7 mouse cellular contexts compared by ENCODE assay signal in the genomic region with DNA sequence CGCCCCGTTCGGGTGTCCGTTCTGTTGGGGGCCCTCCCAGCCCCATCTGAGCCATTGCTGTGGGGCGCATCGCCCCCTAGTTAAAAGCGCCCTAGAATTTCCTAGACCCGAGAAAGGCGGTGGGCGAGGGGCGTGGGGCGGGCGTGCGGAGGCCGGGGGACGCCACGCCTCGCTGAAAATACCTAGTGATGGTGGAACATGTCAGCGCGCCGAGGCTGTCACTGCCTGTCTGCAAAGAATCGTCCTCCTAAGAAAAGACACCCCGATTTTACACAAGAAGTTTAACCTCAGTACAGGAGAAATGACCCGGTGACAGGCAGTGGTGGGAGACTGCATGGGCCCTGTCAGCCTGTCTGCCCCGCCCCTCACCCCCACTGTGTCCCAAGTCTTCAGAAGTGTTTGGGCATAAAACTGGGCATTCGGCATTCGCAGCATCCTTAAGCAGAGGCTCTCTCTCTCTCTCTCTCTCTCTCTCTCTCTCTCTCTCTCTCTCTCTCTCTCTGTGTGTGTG. TPM values are rescaled to one million over a fixed set of nuclear protein-coding genes. Genes with fewer than 3 reads are reported as not detected.
DNase-seq lines count a peak whose midpoint lies in the region; ATAC-seq and TF ChIP-seq lines count a peak whose summit lies in the region.

No protein-coding gene starts in this region.

- DNase-seq in liver, adult 2 months (ENCODE audit: extremely low read depth, low read depth, low spot score) = no peak
- no peak for DNase-seq in liver
- DNase-seq in brain, adult 2 months (ENCODE audit: low read depth, low spot score) = peak; percentile 37
- DNase-seq in limb, embryonic 11.5 days (ENCODE audit: low spot score) = peak; percentile 25
- no peak for DNase-seq in layer of hippocampus, postnatal 10 days (ENCODE audit: low spot score in 2 of 2)

- TF ChIP-seq CTCF in liver, adult 2 months (IDR thresholded peaks at IDR 0.05; ENCODE audit: low read depth, low read length) = no peak
- TF ChIP-seq CTCF in olfactory bulb, adult 2 months (IDR thresholded peaks at IDR 0.05; ENCODE audit: insufficient read depth, low read depth, low read length) = no peak

- peak overlapping the region; percentile 75 for H3K4me3 ChIP-seq in liver, adult 2 months (ENCODE audit: insufficient read depth, low read depth, low read length)
- peak overlapping the region; percentile 87 for H3K4me3 ChIP-seq in forebrain, embryonic 16.5 days (replicated peaks; ENCODE audit: low read length)
- H3K4me3 ChIP-seq in limb, embryonic 11.5 days (ENCODE audit: low read depth, low read length) = peak overlapping the region; percentile 54
- H3K4me3 ChIP-seq in olfactory bulb, adult 2 months (ENCODE audit: insufficient read depth, low read depth, low read length) = peak overlapping the region; percentile 71

- peaks cover 5% of the 10 kb centered on the region; the same call in 1 of the 2 replicates for H3K4me1 ChIP-seq in liver, adult 2 months (ENCODE audit: control insufficient read depth, insufficient read depth, low read length)
- H3K4me1 ChIP-seq in forebrain, embryonic 16.5 days (replicated peaks; ENCODE audit: control insufficient read depth, insufficient read depth, low read length) = peaks cover 20% of the 10 kb centered on the region
- 0 out of 2 replicates have a peak, but pooled peaks cover 2% of the 10 kb centered on the region for H3K4me1 ChIP-seq in limb, embryonic 11.5 days (ENCODE audit: control insufficient read depth, insufficient read depth, low read length)
- peaks cover 26% of the 10 kb centered on the region for H3K4me1 ChIP-seq in olfactory bulb, adult 2 months (ENCODE audit: control insufficient read depth, insufficient read depth, low read length)

- H3K9me3 ChIP-seq in forebrain, embryonic 16.5 days (ENCODE audit: control insufficient read depth, low read length) = no peaks in the 10 kb centered on the region
- no peaks in the 10 kb centered on the region for H3K9me3 ChIP-seq in limb, embryonic 11.5 days (ENCODE audit: control insufficient read depth, low read length)

- H3K4me2 ChIP-seq in forebrain, embryonic 16.5 days (ENCODE audit: low read length) = peak overlapping the region; percentile 96
- H3K4me2 ChIP-seq in limb, embryonic 11.5 days (ENCODE audit: low read depth, severe bottlenecking) = peak overlapping the region; percentile 100

- no peaks in the 10 kb centered on the region for H3K36me3 ChIP-seq in liver, adult 2 months (ENCODE audit: control insufficient read depth, insufficient read depth, low read length)
- H3K36me3 ChIP-seq in forebrain, embryonic 16.5 days (ENCODE audit: control insufficient read depth, insufficient read depth) = no peaks in the 10 kb centered on the region
- H3K36me3 ChIP-seq in limb, embryonic 11.5 days (ENCODE audit: control insufficient read depth, insufficient read depth, low read length) = no peaks in the 10 kb centered on the region

- ATAC-seq in forebrain, embryonic 16.5 days = peak; percentile 24
- ATAC-seq in limb, embryonic 11.5 days (ENCODE audit: insufficient number of reproducible peaks, low FRiP score, low TSS enrichment, low read depth) = no peak

- no peaks in the 10 kb centered on the region for H3K27me3 ChIP-seq in liver, adult 2 months (ENCODE audit: control insufficient read depth, insufficient read depth, low read length)
- H3K27me3 ChIP-seq in forebrain, embryonic 16.5 days (replicated peaks; ENCODE audit: control insufficient read depth, insufficient read depth, low read length) = peaks cover 2% of the 10 kb centered on the region; the same call in 1 of the 2 replicates
- H3K27me3 ChIP-seq in limb, embryonic 11.5 days (ENCODE audit: control insufficient read depth, insufficient read depth, low read length) = peaks cover 42% of the 10 kb centered on the region

- H3K27ac ChIP-seq in liver, adult 2 months (replicated peaks; ENCODE audit: insufficient read depth, low read depth, low read length) = no peak overlapping the region
- peak overlapping the region; percentile 62 for H3K27ac ChIP-seq in forebrain, embryonic 16.5 days (ENCODE audit: low read length)
- no peak overlapping the region for H3K27ac ChIP-seq in limb, embryonic 11.5 days (replicated peaks; ENCODE audit: low read depth, low read length)
- H3K27ac ChIP-seq in olfactory bulb, adult 2 months (ENCODE audit: insufficient read depth, low read depth, low read length) = peak overlapping the region; percentile 72; the same call in 1 of the 2 replicates

- H3K79me2 ChIP-seq in liver, adult 2 months (ENCODE audit: control insufficient read depth, insufficient read depth, low read length) = no peaks in the 10 kb centered on the region; the same call in 1 of the 2 replicates

- TF ChIP-seq POLR2A in liver, adult 2 months (IDR thresholded peaks at IDR 0.05; ENCODE audit: extremely low read depth, insufficient read depth, low read length) = no peak
- TF ChIP-seq POLR2A in olfactory bulb, adult 2 months (IDR thresholded peaks at IDR 0.05; ENCODE audit: insufficient read depth, low read depth, low read length) = no peak; the same call in 1 of the 2 replicates

- H3K9ac ChIP-seq in liver, adult 2 months (ENCODE audit: low read depth, low read length) = peak overlapping the region; percentile 78
- H3K9ac ChIP-seq in forebrain, embryonic 16.5 days (replicated peaks; ENCODE audit: low read depth, low read length) = peak overlapping the region; percentile 88
- H3K9ac ChIP-seq in limb, embryonic 11.5 days (ENCODE audit: low read length) = peak overlapping the region; percentile 60

- 6% methylated on average over 27 of the region's 27 CpGs for WGBS in liver, adult 2 months
- 1% methylated on average over 27 of the region's 27 CpGs for WGBS in forebrain, embryonic 16.5 days
- WGBS in limb, embryonic 11.5 days = 3% methylated on average over 27 of the region's 27 CpGs
- 1% methylated on average over 27 of the region's 27 CpGs for WGBS in olfactory bulb, adult 2 months

RNA-seq across cellular contexts. Expression of a gene that starts 0.8 kb away (rescaled TPM):
- 0.46 and 1.8 TPM in 2 replicates for total RNA-seq in liver, adult 2 months (2014; rRNA removed)
- polyA plus RNA-seq in liver, adult 2 months (2012; rRNA removed) = 0.57 and 0.83 TPM in 2 replicates
- polyA plus RNA-seq in forebrain, embryonic 16.5 days (2015; fragmentation: Nextera tagmentation; extraction: Ambion mirVana) = 2.4 and 4.1 TPM in 2 replicates
- 0.21 and 0.27 TPM in 2 replicates for polyA plus RNA-seq in limb, embryonic 11.5 days (2014; fragmentation: Nextera tagmentation; extraction: Ambion mirVana)
- polyA plus RNA-seq in olfactory bulb, adult 2 months (2012; ENCODE audit: insufficient read depth, insufficient read length, low replicate concordance, missing spikeins) = not detected in 2 replicates
- total RNA-seq in layer of hippocampus, postnatal 10 days (2021) = 10 to 100 TPM; 87.9 to 88.7 TPM

Comparison
In these comparisons a context has a peak if more than half of its experiments do, and no peak if none do; other contexts are left out.
1. DNase-seq: peak in brain, adult 2 months (single experiment) and limb, embryonic 11.5 days (single experiment); none in liver, adult 2 months (single experiment), liver (single experiment) and layer of hippocampus, postnatal 10 days (0 of 2).
2. H3K27ac ChIP-seq: peak in forebrain, embryonic 16.5 days (single experiment) and olfactory bulb, adult 2 months (single experiment); none in liver, adult 2 months (single experiment) and limb, embryonic 11.5 days (single experiment).
3. Peak in every context shown above with its lines, with median percentiles within 50 percentile points of each other: H3K4me3 ChIP-seq and H3K9ac ChIP-seq.